Mouse (Mus musculus) kidney, adult 8-10 months (tissue): ENCODE measurements around the gene Thumpd2.

Source experiments
- DNase-seq, 2 experiments: peaks; one replicate each; pipeline ENCODE4 v3.0.0; 2022

The Thumpd2 gene

DNA sequence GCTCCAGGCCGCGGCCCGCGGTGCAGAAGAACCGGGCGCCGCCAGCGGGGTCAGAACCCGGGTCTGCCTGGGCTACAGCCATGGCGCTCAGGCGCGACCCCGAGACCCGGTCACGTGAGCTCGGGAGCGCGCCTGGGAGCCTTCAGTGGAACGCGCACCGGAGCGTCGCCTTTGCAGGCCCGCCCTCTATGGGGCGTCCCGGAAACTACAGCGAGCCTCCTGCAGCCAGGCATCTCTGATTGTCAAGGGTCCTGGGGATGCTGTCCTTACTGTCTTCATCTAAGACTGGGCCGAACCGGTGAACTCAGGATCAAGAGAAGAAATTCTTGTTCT, at the start of gene Thumpd2:
TSS of gene Thumpd2 (minus strand) at position 104 of the 333 bp plus-strand sequence.
- DNase-seq, result peak; percentile 78 to 87

GRCm38 (mm10) chr17:81104237-81104636, 39.4 kb upstream of the Thumpd2 start:
- no peak for DNase-seq

- DNase-seq, result no peak
Observed at GRCm38 (mm10) chr17:81102866-81103265, 38.0 kb upstream of the Thumpd2 start.

DNA sequence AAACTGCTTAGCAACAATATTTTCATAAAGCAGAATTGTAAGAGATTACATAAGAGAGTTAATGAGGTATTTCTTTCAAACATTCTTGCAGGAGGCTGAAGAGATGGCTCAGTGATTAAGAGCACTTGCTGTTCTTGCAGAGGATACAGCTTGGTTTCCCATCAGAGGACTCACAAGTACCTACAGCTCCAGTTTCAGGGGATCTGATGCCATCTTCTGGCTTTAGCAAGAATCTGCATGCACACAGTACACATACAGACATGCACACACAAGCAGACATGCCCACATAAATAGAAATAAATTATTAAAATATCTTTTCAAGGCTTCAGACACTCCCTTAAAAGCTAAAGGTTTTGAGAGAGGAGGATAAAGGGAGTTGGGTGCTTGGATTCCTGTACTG, 33.6 kb upstream of the Thumpd2 start:
- no peak for DNase-seq

DNA sequence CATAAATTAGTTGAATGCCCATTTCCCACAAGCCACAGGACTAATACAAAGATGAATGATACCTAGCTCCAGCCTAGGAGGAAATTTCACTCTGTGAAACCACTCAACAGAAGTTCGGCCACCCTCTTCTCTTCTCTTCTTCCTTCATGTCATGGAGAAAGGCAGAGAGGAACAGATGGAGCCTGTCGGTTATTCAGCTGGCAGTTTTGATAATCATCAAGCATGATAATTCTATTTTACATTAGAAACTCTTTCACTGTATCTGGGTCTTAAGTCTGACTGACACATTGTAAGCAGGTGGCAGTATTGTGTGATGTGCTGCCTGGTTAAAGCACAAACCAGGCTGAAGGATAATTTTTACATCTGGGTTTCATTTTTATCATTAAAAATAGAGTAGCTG, 31.6 kb upstream of the Thumpd2 start:
- DNase-seq, result no peak

GRCm38 (mm10) chr17:81092794-81093193, 27.9 kb upstream of the Thumpd2 start:
- DNase-seq, result no peak

GRCm38 (mm10) chr17:81088866-81089265, 24.0 kb upstream of the Thumpd2 start:
- no peak for DNase-seq

- no peak for DNase-seq
Observed at GRCm38 (mm10) chr17:81087735-81088134, 22.9 kb upstream of the Thumpd2 start.

DNA sequence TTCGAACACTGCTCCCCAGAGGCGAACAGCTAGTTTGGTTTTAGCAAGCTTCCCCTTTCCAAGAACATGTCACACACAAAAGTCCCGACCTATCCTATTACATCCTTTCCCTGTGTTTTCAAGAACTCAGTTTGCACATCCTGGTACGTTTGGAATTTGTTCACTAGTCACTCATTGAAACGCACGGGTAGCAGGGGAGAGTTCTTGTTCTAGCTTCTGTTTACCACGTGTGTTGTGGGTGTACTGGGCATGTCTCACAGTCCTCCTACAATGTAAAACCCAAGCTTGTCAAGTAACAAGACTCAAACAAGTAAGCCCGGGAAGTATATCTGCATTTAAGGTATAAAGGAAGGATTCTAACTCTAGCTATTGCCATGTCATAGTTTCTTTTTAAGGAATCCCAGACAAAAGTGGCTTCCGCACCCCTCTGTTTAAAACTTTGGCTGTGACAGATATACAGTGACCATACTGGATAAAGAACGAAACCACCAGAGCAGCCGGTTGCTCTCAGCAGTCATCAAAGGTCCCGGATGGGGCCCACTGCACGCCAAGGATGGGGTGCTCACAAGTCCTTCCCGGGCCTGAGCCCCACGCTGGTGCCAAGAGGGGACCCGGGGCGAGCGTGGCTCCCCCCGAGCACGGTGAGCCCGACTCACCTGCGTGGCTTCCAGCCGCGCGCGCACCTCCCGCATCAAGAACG, 453 bp downstream of the Thumpd2 start:
- peak; percentile 19 to 31 for DNase-seq

GRCm38 (mm10) chr17:81063346-81063745, 1.5 kb downstream of the Thumpd2 start:
- DNase-seq, result no peak

DNA sequence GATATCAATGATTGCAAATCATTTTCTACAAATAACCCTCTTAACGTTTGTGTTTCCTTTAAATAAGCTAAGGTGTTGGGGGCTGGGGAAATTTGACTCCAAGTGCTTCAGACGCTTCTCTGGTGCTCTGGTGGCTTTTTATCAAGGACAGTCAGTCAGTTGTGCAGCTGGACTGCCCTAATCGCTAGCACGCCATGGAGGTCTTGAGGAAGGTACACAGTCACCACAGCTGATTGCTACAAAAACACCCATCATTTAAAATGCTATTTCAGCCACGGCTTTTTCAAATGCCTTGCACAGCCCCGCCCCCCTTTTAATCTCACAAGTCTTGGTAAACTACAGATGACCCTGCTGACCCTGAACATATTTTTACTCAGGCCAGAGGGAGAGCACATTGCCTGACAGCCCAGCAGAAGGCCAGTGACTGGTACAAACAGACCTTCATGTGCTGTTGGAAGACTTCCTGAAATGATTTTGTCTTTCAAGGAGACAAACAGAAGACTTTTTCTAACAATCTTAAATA, 2.5 kb downstream of the Thumpd2 start:
- no peak for DNase-seq

DNA sequence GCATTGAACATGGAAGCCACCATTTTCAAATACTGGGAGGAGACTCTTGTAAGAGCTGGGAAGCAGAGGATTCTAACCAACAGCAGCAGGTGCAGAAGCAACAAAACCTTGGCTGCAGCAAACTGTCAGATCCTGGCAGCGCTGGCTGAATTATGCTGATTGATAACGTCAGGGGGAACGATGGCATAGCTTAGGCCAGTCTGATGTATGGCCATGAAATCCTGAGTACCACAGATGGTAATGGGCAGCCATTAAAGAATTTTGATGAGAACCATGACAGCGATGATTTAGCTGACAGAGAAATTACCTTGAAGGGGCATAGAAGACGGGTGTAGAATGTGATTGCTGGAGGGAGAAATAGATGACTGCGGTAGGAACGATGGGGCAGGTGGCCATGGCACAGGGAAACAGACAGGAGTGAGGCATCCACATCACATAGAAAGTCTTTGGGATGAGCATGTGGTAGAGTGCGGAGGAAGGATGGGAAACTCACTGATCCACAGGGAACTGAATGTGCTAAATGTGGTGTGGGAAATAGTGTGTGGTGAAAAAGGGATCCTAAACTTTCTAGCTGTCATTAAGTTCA, 8.0 kb downstream of the Thumpd2 start:
- DNase-seq, result no peak

DNA sequence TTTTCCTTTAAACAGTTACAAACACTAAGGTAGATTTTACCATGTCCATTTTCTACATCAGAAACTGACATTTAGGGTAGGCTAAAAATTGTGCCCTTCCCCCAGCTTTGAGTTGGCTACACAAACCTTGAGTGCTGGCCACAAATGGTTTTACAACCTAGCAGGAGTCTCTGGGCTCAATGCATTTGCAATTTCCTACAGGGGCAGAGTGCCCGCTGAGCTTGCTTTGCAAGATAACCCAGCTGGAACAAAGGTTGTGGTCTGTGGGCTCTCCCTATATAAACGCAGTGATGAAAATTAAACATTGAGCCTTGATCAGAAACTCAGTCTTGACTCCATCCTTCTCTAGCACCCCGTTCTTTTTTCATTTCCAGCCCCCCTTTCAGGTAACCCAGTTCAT, 8.8 kb downstream of the Thumpd2 start:
- no peak for DNase-seq

- DNase-seq, result no peak
Observed at GRCm38 (mm10) chr17:81055522-81055921, 9.4 kb downstream of the Thumpd2 start.

DNA sequence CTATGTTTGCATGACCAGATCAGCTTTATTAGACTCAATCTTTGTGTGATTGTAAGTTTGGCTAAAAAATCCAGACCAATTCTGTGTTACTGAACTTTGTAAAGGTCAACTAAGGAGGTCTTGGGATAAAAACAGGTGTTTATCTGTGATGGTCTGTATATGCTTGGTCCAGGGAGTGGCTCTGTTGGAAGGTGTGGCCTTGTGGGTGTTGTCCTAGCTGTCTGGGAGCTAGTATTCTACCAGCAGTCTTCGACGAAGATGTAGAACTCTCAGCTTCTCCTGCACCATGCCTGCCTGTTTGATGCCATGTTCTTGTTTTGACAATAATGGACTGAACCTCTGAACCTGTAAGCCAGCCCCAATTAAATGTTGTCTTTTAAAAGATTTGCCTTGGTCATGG, 11.6 kb downstream of the Thumpd2 start:
- no peak for DNase-seq

DNA sequence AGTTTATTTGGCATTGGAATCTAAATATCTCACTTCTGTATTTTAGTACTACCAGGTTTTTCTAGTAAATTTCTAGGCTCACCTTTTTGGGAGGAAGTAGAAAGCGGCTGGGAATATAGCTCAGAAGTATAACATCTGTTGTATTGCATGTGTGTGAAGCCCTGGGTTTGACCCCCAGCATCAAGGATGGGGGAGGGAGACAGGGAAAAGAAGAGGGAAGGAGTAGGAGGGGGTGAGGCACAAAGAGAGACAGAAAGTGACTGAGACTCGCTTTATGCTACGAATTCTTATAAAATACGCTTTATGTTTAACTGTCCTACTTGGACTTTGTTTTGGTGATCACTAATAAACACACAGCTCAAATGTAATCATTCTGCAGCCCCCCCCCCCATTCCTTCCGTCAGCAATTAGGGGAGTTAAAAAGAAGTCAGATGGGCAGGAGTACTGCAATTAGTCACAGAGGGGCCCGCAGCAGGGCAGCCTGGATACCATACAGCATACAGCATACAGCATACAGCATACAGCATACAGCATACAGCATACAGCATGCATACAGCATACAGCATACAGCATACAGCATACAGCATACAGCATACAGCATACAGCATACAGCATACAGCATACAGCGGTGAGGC, 16.8 kb downstream of the Thumpd2 start:
- no peak for DNase-seq

DNA sequence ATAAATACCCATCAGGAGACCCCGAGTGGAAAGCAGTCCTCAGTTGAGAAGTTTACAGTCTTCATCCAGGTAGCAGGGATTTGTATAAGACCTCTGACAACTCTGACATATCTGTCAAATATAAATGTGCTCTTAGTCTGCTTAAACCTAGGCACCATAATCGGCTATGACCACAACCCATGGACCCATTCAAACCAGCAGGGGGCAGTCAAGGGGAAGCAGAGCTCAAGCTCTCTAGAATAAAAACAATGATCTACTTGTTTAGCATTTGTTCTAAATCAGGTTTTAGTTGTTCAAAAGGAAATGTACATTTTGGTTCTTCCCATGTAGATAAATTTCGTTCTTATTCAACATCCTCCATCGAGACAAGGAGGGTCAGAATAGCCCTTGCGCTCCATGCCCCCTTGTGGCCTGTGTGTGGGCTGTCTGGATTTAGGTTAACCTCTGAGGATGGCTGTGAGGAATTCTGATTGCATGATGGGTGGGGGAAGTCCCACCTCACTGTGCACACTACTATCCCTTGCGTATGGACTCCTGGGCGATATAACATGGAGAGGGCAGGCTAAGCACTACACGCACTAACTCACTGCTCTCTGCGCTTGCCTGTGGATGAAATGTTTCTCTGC, 19.2 kb downstream of the Thumpd2 start:
- DNase-seq, result peak; percentile 12 to 46

GRCm38 (mm10) chr17:81045115-81045514, 19.8 kb downstream of the Thumpd2 start:
- DNase-seq, result no peak

DNA sequence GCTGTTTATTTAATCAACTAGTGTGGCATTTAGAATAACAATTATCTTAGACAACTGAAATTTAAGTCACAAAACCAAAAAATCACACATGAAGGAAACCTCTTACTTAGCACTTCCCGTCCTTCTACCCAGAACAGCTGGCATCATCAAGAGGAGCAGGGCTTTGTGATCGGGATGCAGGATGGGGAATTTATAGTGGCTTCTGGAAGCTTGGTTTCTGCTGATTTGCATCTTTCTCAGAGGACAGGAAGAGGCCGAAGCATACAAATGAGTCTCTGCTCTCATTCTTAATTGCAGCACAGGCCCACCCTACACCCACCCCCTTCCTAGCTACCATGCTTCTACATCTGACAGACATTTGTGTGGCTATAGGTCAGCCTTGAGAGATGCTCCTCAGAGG, 20.5 kb downstream of the Thumpd2 start:
- DNase-seq, result no peak

DNA sequence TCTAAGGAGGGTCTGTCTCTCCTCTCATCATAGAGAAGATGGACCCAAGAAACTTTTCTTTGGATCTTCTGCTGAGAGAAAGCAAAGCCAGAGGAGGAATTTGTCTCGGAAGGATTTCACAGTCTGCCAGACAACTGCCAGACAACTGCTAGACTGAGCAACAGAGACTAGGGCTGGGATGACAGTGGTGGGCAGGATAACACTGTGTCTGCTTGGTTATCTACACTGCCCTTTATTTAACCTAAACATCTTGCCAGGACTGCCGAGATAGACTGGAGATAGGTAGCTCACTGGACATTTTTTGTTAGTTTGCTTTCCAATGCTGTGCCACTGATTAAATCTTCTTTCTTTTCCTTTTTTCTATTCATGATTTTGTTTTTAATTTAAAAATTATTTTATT, 23.2 kb downstream of the Thumpd2 start:
- no peak for DNase-seq

DNA sequence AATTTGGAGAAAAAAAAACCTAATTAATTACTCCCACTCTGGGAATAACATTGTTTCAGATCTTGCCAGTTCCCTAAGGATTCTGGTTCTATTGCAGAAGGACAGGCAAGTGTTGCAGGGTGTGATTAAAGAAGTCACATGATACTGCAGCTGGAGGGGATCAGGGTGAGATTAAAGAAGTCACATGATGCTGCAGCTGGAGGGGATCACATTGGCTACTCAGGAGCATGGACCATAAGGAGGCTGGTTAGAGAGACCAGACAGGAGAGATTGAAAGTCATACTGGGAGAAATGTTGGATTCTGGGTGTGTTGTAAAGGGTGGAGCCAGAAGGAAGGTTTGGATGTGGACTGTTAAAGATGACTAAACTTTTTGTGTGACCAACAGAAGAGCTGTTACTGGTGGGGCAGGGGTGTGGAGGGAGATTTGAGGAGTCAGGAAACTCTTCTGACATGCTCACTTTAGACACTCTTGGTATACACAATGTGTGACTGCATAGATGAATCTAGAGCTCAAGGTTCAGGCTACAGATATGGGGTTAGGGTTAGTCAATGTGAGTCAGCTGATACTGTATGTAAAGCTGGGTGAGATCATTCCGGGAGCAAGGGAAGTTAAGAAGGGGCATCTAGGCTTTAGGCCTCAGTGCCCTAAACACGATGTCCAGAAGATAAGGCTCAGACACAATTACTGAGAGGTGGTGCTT, 26.0 kb downstream of the Thumpd2 start:
- DNase-seq, result no peak

DNA sequence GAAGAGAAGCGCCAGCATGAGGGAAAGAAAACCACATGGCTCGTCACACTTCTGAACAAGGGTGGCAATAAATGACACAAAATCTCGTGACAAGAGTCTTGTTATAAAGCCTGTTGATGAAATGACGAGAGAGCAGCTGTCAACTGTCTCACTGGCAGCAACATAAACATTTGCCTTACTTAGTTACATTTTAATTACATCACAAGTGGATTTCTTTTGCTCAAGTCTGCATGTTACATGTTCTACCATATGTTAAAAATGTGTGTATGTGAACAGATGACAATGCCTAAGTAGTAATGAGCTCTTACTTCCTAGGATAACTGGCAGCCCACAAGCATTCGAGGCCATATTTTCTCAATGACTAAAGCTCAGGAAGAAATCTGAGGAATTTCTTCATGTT, 29.5 kb downstream of the Thumpd2 start:
- no peak for DNase-seq

- DNase-seq, result no peak
Observed at GRCm38 (mm10) chr17:81032957-81033356, 31.9 kb downstream of the Thumpd2 start.
